Mouse (Mus musculus): ENCODE results near the gene Ddx11.

GRCm38 (mm10) chr17:66076174-66076927 lies 47.0 kb upstream of the Ddx11 start:
- TF ChIP-seq CTCF (IDR thresholded peaks at IDR 0.05; ENCODE audit: low read depth), result no peak
- TF ChIP-seq EP300 (IDR thresholded peaks at IDR 0.05; ENCODE audit: low read depth), result no peak
